Mouse (Mus musculus) splenic B cell, adult 2 months (primary cell): Measurements from ENCODE around the gene Gzmc.
"Not testable (repeated sequence)": the region's sequence is repeated elsewhere in the genome, so short reads cannot be mapped to it uniquely, and the experiment has no call there.

Experiments
- DNase-seq: peaks from one replicate; pipeline ENCODE4 v3.0.0-alpha.2; 2011; ENCODE audit warnings: low read depth, low spot score
- H3K27me3 ChIP-seq: 2 replicates; pipeline ENCODE4 v1.6.1; 2012; ENCODE audit warnings: mild to moderate bottlenecking, low read length, moderate library complexity, mixed read lengths; ENCODE audit not compliant: control insufficient read depth, poor library complexity, insufficient read depth, severe bottlenecking
- H3K36me3 ChIP-seq: 2 replicates; pipeline ENCODE4 v1.6.1; 2012; ENCODE audit warnings: mild to moderate bottlenecking, low read length, moderate library complexity, mixed read lengths; ENCODE audit not compliant: control insufficient read depth, poor library complexity, insufficient read depth, severe bottlenecking

The Gzmc gene

GRCm38 (mm10) chr14:56234556-56234955 lies at the start of gene Gzmc:
TSS of gene Gzmc (minus strand) at chr14:56234656.
- no peak for DNase-seq
- Histone ChIP-seq H3K36me3 (no peaks in the 10 kb centered on the region), H3K27me3 (no peaks in the 10 kb centered on the region)

- no peak for DNase-seq
- Histone ChIP-seq H3K27me3 (no peaks in the 10 kb centered on the region), H3K36me3 (no peaks in the 10 kb centered on the region)
Observed at GRCm38 (mm10) chr14:56283816-56284215, 49.4 kb upstream of the Gzmc start.

GRCm38 (mm10) chr14:56281090-56281489 lies 46.6 kb upstream of the Gzmc start:
- DNase-seq, result no peak
- Histone ChIP-seq H3K36me3 (no peaks in the 10 kb centered on the region), H3K27me3 (no peaks in the 10 kb centered on the region)

- not testable (repeated sequence) for H3K36me3 ChIP-seq, H3K27me3 ChIP-seq, DNase-seq
Observed at GRCm38 (mm10) chr14:56278691-56279090, 44.2 kb upstream of the Gzmc start.

GRCm38 (mm10) chr14:56276096-56276495 lies 41.6 kb upstream of the Gzmc start:
- not testable (repeated sequence) for DNase-seq, H3K27me3 ChIP-seq, H3K36me3 ChIP-seq

- Histone ChIP-seq H3K36me3 (no peaks in the 10 kb centered on the region), H3K27me3 (no peaks in the 10 kb centered on the region)
- DNase-seq, result no peak
Observed at GRCm38 (mm10) chr14:56266109-56266508, 31.7 kb upstream of the Gzmc start.

GRCm38 (mm10) chr14:56262153-56262552 lies 27.7 kb upstream of the Gzmc start, which contains the start of gene Gzmb:
TSS of gene Gzmb (minus strand) at chr14:56262260.
- H3K27me3 ChIP-seq, result no peaks in the 10 kb centered on the region
- no peaks in the 10 kb centered on the region for H3K36me3 ChIP-seq
- DNase-seq, result no peak

- no peaks in the 10 kb centered on the region for H3K27me3 ChIP-seq
- no peaks in the 10 kb centered on the region for H3K36me3 ChIP-seq
- DNase-seq, result no peak
Observed at GRCm38 (mm10) chr14:56240409-56240808, 6.0 kb upstream of the Gzmc start.

- Histone ChIP-seq H3K36me3 (no peaks in the 10 kb centered on the region), H3K27me3 (no peaks in the 10 kb centered on the region)
- no peak for DNase-seq
Observed at GRCm38 (mm10) chr14:56211317-56211716, 23.1 kb downstream of the Gzmc start, which contains the start of gene Gzmf. TSS of gene Gzmf (minus strand) at chr14:56211417.

- no peak for DNase-seq
- Histone ChIP-seq H3K36me3 (no peaks in the 10 kb centered on the region), H3K27me3 (no peaks in the 10 kb centered on the region)
Observed at GRCm38 (mm10) chr14:56205613-56206012, 28.8 kb downstream of the Gzmc start.

- H3K27me3 ChIP-seq, H3K36me3 ChIP-seq: not testable (repeated sequence)
- peak; percentile 20 for DNase-seq
Observed at GRCm38 (mm10) chr14:56205021-56205420, 29.4 kb downstream of the Gzmc start.

GRCm38 (mm10) chr14:56203975-56204374 lies 30.5 kb downstream of the Gzmc start:
- peak; percentile 47 for DNase-seq
- Histone ChIP-seq H3K27me3 (no peaks in the 10 kb centered on the region), H3K36me3 (no peaks in the 10 kb centered on the region)

GRCm38 (mm10) chr14:56186946-56187345 lies 47.5 kb downstream of the Gzmc start:
- H3K27me3 ChIP-seq, result no peaks in the 10 kb centered on the region
- no peaks in the 10 kb centered on the region for H3K36me3 ChIP-seq
- no peak for DNase-seq

- DNase-seq, result no peak
- Histone ChIP-seq H3K36me3 (no peaks in the 10 kb centered on the region), H3K27me3 (no peaks in the 10 kb centered on the region)
Observed at GRCm38 (mm10) chr14:56186521-56186920, 47.9 kb downstream of the Gzmc start.
